Mouse (Mus musculus): Measurements from ENCODE around the gene Daam1. TPM values are rescaled to one million over a fixed set of nuclear protein-coding genes. Genes with fewer than 3 reads are reported as not detected.

Daam1 gene
- polyA plus RNA-seq, 1 experiment from 2014 or later = 5.0 TPM

GRCm38 (mm10) chr12:71892996-71893605 lies 62.2 kb downstream of the Daam1 start:
- no peak for TF ChIP-seq CTCF (IDR thresholded peaks at IDR 0.05; ENCODE audit: low read depth)
- Histone ChIP-seq H3K27me3 (ENCODE audit: insufficient read depth, low read length) (no peaks in the 10 kb centered on the region), H3K4me2 (ENCODE audit: low read length) (no peak overlapping the region), H3K9ac (ENCODE audit: low read depth, low read length) (no peak overlapping the region), H3K4me1 (replicated peaks; ENCODE audit: insufficient read depth, low read length) (0 out of 2 replicates have a peak, but pooled peaks cover 11% of the 10 kb centered on the region), H3K9me3 (replicated peaks; ENCODE audit: low read length) (no peaks in the 10 kb centered on the region), H3K36me3 (ENCODE audit: insufficient read depth, low read length) (peaks cover 7% of the 10 kb centered on the region; the same call in 1 of the 2 replicates), H3K4me3 (replicated peaks; ENCODE audit: low read depth, low read length) (no peak overlapping the region), H3K27ac (no peak overlapping the region)
- DNase-seq (ENCODE audit: low spot score) (no peak), ATAC-seq (replicated peaks; ENCODE audit: low FRiP score, low read depth) (no peak)
- 46% methylated on average over 9 of the region's 9 CpGs for WGBS

- Histone ChIP-seq H3K9ac (ENCODE audit: low read depth, low read length) (no peak overlapping the region), H3K9me3 (replicated peaks; ENCODE audit: low read length) (no peaks in the 10 kb centered on the region), H3K36me3 (ENCODE audit: insufficient read depth, low read length) (peaks cover 12% of the 10 kb centered on the region; the same call in 1 of the 2 replicates), H3K4me2 (ENCODE audit: low read length) (no peak overlapping the region), H3K27ac (no peak overlapping the region), H3K4me1 (replicated peaks; ENCODE audit: insufficient read depth, low read length) (0 out of 2 replicates have a peak, but pooled peaks cover 2% of the 10 kb centered on the region), H3K4me3 (replicated peaks; ENCODE audit: low read depth, low read length) (no peak overlapping the region), H3K27me3 (ENCODE audit: insufficient read depth, low read length) (no peaks in the 10 kb centered on the region)
- no peak for TF ChIP-seq CTCF (IDR thresholded peaks at IDR 0.05; ENCODE audit: low read depth)
- DNase-seq (ENCODE audit: low spot score) = no peak
- no peak for ATAC-seq (replicated peaks; ENCODE audit: low FRiP score, low read depth)
- WGBS = 69% methylated on average over 5 of the region's 5 CpGs
These were observed 67.4 kb downstream of the Daam1 start for GRCm38 (mm10) chr12:71898231-71898630.

- WGBS = 81% methylated on average over 7 of the region's 7 CpGs
- Histone ChIP-seq H3K4me2 (ENCODE audit: low read length) (no peak overlapping the region), H3K4me1 (replicated peaks; ENCODE audit: insufficient read depth, low read length) (no peaks in the 10 kb centered on the region), H3K27me3 (ENCODE audit: insufficient read depth, low read length) (no peaks in the 10 kb centered on the region), H3K36me3 (ENCODE audit: insufficient read depth, low read length) (peaks cover 12% of the 10 kb centered on the region; the same call in 1 of the 2 replicates), H3K9ac (ENCODE audit: low read depth, low read length) (no peak overlapping the region), H3K4me3 (replicated peaks; ENCODE audit: low read depth, low read length) (no peak overlapping the region), H3K27ac (no peak overlapping the region), H3K9me3 (replicated peaks; ENCODE audit: low read length) (no peaks in the 10 kb centered on the region)
- no peak for TF ChIP-seq CTCF (IDR thresholded peaks at IDR 0.05; ENCODE audit: low read depth)
- DNase-seq (ENCODE audit: low spot score) (no peak), ATAC-seq (replicated peaks; ENCODE audit: low FRiP score, low read depth) (no peak)
These were observed 68.0 kb downstream of the Daam1 start for GRCm38 (mm10) chr12:71898666-71899520.

- Histone ChIP-seq H3K27ac (no peak overlapping the region), H3K9ac (ENCODE audit: low read depth, low read length) (no peak overlapping the region), H3K27me3 (ENCODE audit: insufficient read depth, low read length) (no peaks in the 10 kb centered on the region), H3K4me1 (replicated peaks; ENCODE audit: insufficient read depth, low read length) (no peaks in the 10 kb centered on the region), H3K4me3 (replicated peaks; ENCODE audit: low read depth, low read length) (no peak overlapping the region), H3K4me2 (ENCODE audit: low read length) (no peak overlapping the region), H3K9me3 (replicated peaks; ENCODE audit: low read length) (no peaks in the 10 kb centered on the region), H3K36me3 (ENCODE audit: insufficient read depth, low read length) (peaks cover 12% of the 10 kb centered on the region; the same call in 1 of the 2 replicates)
- TF ChIP-seq CTCF (IDR thresholded peaks at IDR 0.05; ENCODE audit: low read depth) = no peak
- 81% methylated on average over 4 of the region's 4 CpGs for WGBS
- DNase-seq (ENCODE audit: low spot score) = no peak
- ATAC-seq (replicated peaks; ENCODE audit: low FRiP score, low read depth) = no peak
These were observed 68.7 kb downstream of the Daam1 start for GRCm38 (mm10) chr12:71899566-71899965.

- Histone ChIP-seq H3K4me2 (ENCODE audit: low read length) (no peak overlapping the region), H3K4me1 (replicated peaks; ENCODE audit: insufficient read depth, low read length) (no peaks in the 10 kb centered on the region), H3K9me3 (replicated peaks; ENCODE audit: low read length) (no peaks in the 10 kb centered on the region), H3K9ac (ENCODE audit: low read depth, low read length) (no peak overlapping the region), H3K27ac (no peak overlapping the region), H3K4me3 (replicated peaks; ENCODE audit: low read depth, low read length) (no peak overlapping the region), H3K36me3 (ENCODE audit: insufficient read depth, low read length) (peaks cover 12% of the 10 kb centered on the region; the same call in 1 of the 2 replicates), H3K27me3 (ENCODE audit: insufficient read depth, low read length) (no peaks in the 10 kb centered on the region)
- no peak for TF ChIP-seq CTCF (IDR thresholded peaks at IDR 0.05; ENCODE audit: low read depth)
- ATAC-seq (replicated peaks; ENCODE audit: low FRiP score, low read depth) = no peak
- WGBS = 89% methylated on average over 7 of the region's 7 CpGs
- no peak for DNase-seq (ENCODE audit: low spot score)
These were observed 70.3 kb downstream of the Daam1 start for GRCm38 (mm10) chr12:71901211-71901610.

GRCm38 (mm10) chr12:71901859-71902258 lies 71.0 kb downstream of the Daam1 start:
- Histone ChIP-seq H3K9me3 (replicated peaks; ENCODE audit: low read length) (no peaks in the 10 kb centered on the region), H3K36me3 (ENCODE audit: insufficient read depth, low read length) (peaks cover 12% of the 10 kb centered on the region; the same call in 1 of the 2 replicates), H3K4me1 (replicated peaks; ENCODE audit: insufficient read depth, low read length) (0 out of 2 replicates have a peak, but pooled peaks cover under 1% of the 10 kb centered on the region), H3K4me2 (ENCODE audit: low read length) (no peak overlapping the region), H3K27me3 (ENCODE audit: insufficient read depth, low read length) (no peaks in the 10 kb centered on the region), H3K4me3 (replicated peaks; ENCODE audit: low read depth, low read length) (no peak overlapping the region), H3K9ac (ENCODE audit: low read depth, low read length) (no peak overlapping the region), H3K27ac (no peak overlapping the region)
- TF ChIP-seq CTCF (IDR thresholded peaks at IDR 0.05; ENCODE audit: low read depth) = no peak
- DNase-seq (ENCODE audit: low spot score) = no peak
- WGBS = 93% methylated on average over 6 of the region's 6 CpGs
- ATAC-seq (replicated peaks; ENCODE audit: low FRiP score, low read depth) = no peak
